Mouse (Mus musculus) spleen, postnatal 36 days (tissue): ENCODE results near the gene Fam89a.

Source experiments
- DNase-seq, 2 experiments: peaks; one replicate each; pipeline ENCODE4 v3.0.0; 2022; ENCODE audit warnings: low spot score in 2 of 2, mixed read lengths in 1 of 2

The Fam89a gene

DNA sequence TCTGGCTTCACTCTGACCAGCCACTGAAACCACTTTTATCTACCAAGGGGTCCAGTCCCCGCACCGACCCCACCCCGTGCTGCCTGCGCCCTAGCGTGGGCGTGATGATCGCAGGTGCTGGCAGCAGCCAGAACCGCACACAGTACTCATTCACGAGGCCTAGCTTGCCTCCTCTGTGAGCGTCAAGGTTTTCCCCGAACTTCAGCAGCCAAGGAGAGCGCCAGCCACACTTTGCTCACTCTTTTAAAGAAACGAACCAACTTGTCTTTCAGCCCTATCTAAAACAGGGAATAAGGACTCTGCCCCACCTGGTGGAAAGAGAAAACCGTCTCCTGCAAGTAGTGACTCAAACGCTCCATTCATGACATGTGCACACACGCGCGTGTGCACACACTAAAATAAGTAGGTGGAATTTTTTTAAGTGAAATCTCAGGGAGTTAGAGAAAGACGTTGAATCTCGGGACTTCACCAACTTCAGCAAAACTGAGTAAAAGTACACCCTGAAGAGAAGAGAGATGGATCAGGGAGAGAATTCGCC lies 762 bp upstream of the Fam89a start:
- no peak for DNase-seq

DNA sequence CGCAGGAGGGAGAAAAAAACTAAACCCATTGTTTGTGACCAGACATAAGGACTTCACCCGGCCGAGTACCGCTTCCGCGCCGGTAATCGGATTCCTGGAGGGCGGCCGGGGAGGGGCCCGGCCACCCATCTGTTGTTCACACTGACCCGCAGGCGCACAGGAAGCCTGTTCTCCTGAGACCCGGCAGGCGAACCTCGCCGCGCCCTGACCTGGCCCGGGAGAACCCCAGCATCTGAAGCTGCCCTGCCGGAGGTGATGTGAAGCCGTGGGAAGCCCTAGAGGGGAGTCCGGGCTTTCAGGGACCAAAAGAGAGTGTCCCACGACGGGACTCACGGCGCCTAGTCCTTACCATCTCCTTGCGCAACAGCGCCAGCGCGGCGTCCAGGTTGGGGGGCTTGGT lies 441 bp downstream of the Fam89a start:
- DNase-seq: no peak

DNA sequence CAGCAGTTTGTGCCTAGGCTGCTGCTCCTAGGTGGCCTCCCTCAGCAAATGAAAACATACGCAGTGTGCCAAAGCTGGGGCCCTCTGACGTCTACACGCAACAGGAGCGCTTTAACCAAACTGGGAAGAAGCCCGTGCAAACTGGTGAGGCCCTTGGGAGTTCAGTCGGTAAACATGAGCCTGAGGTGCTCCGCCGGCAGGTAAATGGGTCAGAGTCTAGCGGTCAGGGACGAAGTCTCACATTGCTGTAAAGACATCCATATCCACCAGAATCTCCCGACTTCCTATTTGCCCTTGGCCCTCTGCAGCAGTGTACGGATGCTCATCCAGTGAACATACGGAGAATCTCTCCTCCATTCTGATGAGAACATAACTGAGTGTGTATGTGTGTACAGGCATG lies 5.0 kb downstream of the Fam89a start:
- no peak for DNase-seq

DNA sequence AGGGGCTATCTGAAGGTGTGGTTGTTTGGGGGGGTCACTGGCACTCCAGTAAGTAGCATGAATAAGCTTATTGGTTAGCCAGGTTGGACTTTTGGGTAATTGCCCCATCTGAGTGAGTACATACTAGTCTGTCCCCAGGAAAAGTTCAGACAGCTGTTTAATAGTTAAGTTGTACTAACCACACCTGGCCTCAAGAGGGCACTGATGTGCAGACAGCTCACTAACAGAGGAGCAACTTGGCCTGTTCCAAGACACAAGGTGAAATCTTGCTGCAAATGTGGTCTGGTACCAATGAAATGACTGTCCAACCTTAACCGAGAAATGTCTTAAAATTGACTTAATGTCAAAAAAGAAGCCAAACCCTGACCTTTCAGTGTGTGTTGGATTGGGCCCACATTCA lies 12.4 kb downstream of the Fam89a start:
- no peak for DNase-seq

DNA sequence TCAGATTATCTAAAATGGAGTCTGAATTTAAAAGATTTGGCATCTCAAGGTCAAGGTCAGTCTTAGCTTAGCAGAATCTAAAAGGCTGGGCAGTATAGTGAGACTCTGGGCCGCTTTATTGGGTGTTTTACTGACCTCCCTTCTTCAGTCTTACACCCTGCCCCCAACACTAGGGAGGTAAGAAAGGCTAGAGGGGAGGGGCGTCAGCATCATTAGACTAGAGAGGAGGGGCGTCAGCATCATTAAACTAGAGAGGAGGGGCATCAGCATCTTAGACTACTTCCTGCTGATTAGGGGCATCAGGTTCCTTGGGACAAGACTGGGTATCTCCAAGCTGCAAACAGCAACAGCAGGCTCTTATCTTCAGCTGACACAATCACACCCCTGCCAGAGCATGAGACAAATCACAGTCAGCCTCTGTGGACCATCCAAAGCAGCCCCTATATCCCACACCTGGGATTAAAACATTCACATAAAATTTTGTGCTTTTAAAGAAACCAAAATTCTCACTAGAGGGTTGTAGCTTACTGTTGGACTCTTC lies 16.2 kb downstream of the Fam89a start:
- DNase-seq: no peak

DNA sequence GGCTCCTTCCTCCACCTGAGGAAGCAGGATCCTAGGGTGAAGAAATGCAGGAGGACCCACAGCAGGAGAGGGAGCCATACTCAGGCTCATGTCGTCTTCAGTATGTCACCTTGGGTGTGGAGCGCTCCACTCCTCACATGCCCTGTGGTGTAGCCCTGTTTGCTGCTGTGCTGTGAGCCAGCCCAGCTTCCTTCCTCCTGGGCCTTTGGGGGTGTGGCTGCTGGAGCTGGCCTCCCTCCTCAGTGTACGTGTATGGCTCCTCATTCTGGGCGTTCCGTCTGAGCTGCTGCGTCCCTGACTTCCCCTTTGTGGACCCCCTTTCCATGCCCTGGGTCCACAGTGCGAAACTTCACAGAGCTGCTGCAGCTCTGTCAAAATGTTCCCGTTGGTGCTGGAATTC lies 18.8 kb downstream of the Fam89a start:
- DNase-seq: no peak

DNA sequence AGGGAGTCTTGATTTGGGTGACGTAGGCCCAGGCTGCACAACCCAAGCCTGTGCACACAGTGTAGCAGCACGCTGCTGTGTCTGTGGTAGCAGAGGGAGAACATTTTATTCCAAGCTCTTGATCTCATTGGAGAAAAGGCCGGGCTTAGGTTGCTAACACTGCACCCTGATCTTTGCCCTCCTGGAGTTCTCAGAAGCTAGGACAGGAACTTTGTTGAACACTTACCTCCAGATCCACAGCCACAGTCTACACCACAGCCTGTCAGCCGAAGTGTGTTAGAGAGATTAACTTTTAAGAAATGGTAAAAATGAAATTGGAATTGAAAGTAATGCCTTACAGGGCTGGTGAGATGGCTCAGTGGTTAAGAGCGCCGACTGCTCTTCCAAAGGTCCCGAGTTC lies 27.3 kb downstream of the Fam89a start:
- no peak for DNase-seq

DNA sequence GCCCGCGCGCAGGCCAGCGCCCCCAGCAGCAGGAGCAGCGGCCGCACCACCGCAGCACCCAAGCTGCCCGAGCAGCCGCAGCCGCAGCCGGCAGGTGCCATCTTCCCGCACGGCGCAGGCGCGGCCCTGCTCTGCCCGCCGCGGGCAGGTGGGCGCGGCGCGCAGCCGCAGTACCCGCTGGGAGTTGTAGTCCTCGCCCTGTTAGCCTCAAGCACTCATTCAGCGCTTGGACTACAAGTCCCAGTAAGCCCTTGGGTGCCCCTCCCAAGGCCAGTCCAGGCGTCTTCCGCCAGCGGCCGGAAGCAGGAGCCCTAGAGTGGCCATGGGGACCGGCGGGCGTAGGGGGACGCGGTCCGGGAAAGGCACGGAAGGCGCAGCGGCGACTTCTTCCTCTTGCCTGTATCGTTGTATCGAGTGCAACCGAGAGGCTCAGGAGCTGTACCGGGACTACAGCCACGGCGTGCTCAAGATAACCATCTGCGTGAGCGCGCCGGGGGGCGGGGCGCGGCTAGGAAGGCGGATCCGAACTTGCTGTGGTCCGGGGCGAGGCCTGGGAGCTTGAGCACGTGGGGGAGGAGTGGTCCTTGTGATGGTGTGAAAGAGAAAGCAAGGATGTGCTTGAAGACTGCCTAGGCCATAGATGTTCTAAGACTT lies 29.6 kb downstream of the Fam89a start, which contains the start of the genes Ttc13 and Arv1:
TSS of gene Ttc13 (minus strand) at position 122 of the 654 bp plus-strand sequence.
TSS of gene Arv1 (plus strand) at position 278 of the 654 bp plus-strand sequence.
- peak; percentile 97 to 98 for DNase-seq

DNA sequence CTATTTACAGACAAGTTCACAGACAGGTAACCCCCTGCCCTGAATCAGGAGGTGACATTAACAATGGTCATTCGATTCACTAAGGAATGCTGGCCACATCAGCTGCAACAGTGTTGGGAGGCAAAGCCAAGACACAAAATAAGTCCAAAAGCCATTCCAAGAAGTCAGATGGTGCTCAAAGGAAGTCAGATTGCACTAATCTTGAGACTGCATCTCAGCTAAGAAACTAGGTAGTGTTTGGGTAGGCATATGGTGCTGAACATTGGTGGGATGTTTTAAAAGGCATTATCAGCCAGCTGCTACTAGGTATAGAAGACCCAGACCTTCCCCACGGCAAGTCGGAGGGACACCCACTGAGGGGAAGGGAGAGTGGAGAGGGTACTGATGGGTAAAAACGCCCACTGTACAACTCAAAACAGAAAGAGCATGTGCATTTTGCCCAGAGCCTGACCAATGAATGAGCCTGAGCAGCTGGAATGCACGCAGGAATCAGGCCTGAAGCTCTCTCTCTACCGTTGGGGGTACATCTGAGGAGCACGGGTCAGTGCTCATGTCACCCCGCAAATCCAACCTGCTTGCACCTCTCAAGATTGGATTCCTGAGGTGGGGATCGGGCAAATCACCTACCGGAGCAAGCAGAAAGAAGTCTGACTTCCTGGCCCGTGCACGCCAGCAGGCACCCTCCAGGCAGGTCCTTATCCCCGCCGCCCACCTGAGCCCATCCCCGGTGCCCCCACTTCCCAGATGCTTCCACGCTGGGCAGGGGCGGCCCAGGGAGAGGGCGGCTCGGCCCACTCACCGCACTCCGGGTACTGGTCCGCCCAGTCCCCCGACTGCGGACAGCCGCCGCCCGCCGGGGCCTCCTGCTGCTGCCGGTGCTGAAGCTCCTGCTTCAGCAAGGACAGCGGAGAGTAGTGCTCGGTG lies 30.4 kb downstream of the Fam89a start:
- no peak for DNase-seq

DNA sequence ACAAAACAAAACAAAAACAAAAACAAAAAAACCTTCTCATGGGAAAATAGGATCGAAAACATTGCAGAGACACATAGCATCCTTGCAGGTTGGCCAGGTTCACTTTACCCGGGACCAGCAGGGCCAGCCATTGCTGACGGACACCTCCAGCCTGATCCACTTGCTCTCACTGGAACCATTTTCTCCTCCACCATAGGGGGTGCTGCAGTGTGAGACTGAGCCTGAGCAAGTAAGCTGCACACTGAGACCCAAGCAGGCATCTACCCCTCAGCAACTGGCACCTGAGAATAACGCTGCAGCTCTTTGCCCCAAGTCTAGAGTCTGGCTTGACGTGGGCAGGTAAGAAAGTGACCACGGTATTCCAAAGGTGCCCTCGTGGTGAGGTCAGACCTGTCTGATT lies 31.5 kb downstream of the Fam89a start:
- no peak for DNase-seq

DNA sequence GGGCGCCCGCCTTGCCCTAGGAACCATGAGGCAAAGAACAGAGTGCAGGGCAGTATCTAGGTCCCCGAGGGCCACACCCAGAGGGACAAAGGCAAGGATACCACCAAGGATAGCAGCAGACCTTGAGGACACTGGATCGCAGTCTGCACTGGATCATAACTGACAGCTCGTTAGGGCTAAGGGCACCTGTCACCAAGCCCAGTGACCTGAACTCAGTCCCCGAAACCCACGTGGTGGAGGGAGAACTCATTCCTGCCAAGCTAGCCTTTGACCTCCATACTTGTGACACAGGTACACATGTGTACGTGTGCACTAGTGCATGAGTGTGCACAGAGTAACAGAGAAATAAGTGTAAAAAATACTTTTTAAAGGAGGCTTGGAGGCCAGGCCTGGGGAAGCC lies 35.9 kb downstream of the Fam89a start:
- DNase-seq: no peak

DNA sequence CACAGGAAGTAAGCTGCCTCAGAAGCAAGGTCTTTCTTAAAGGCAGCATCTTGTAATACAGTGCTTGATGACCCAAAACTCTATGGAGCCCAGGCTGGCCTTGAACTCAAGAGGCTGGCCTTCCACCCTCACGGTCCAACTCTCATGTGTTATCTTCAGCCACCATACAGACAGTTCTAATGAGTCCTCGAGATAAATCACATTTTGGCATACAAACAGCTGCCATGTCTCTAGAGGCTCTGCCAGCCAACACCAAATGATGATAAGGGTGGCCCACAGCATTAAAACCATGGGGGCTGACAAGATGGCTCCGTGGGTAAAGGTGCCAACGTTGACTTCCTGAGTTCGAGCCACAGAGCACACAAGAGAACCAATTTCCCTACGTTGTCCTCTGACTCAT lies 38.4 kb downstream of the Fam89a start:
- DNase-seq: no peak

DNA sequence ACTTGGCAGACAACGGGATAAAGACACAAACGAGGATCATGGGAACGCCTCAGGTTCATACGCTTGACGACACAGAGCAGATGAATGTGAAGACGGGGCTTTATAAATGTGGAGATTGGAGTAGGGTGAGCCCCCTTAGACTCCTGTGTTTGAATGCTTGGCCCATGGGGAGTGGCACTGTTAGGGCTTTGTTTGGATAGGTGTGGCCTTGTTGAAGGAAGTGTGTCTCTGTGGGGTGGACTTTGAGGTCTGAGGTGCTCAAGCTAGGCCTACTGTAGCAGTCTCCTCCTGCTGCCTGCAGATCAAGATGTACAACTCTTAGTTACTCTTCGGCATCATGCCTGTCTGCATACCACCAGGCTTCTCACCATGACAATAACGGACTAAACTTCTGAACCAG lies 45.8 kb downstream of the Fam89a start:
- DNase-seq: no peak

DNA sequence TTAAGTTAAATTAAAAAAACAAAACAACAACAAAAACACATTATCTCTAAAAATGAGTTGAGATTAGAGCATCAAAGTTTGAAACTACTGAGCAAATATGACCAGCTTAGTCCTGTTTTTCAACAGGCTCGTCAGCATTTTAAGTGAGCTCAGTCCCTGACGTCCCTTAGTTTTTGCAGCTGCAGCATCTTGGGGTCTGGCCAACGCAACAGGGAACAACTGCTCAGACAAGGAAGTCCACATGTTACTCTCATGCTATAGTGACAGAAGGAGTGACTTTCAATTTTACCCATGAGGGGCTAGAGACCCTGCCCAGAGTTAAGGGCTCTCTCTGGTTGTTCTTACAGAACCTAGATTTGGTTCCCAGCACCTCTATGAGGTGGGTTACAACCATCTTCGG lies 47.3 kb downstream of the Fam89a start:
- no peak for DNase-seq

DNA sequence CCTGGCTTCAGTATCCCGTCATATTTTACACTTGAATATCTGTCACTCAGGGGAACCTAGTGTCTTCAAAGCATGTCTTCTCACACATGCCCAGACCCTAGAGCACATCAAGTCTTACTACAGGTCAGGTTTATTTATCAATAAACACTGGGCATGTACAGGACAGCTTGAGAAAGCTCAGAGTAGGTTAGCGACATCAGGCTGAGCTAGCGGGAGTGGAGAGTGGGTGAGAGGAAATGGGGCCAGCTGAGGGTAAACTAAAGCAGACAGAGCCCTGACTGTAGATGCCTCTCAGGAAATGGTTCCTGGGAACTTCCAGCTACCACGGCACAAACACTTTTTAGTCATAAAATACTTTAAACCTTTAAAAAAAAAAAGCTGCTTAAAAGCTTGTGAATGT lies 48.1 kb downstream of the Fam89a start:
- no peak for DNase-seq

DNA sequence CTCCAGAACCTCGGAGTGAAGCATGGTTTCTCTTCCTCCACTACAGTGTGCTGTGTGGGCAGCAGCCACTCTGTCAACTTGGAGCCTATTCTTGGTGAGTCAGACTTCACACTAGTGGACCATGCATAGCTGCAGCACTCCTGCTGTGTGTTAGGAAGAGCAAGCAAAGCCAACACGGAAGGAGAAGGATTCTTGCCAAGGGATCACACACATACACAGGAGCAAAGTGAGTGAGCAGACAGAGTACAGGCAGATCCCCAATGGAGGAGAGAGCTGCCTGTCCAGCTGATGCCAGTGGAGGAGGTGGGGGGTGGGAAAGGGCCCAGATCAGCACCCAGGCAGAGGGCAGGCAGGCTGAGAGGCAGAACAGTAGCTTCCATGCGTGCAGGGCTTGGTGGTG lies 49.4 kb downstream of the Fam89a start:
- DNase-seq: no peak

DNA sequence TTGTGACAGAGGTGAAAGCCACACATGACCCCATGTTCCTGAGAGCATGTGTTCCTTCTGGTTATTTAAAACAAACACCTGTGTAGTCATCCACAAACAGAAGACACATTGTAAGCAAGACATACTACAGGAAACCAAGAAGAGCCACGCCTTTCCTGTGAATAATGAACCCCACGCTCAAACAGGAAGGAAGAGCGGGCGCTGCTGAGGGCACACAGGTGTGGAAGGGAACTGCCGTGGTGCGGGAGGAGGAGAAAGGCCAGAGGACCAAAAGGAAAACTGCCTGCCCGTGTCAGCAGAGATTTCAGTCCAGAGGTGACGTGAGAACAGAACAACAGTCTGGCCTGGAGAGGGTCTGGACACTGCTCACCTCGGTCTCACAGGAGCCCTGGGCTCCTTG lies 50.6 kb downstream of the Fam89a start:
- DNase-seq: peak; percentile 81 to 86

DNA sequence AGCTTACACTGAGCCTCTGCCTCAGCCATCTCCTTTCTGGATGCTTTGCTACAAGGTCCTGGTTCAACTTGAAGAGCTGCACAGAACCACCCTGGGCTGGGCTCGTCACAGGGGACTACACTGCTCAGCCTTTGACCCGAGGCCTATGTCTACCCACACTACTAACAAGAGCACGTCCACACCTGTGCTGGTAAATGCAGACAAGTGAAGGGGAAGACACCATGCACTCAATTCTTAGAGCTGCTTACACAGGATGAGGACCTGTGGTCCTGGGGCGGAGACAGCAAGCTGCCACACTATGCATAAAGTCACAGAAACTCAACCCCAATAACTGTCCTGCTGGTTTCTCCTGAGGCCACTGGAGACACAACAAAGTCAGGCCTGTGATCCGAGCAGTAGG lies 51.4 kb downstream of the Fam89a start:
- no peak for DNase-seq

DNA sequence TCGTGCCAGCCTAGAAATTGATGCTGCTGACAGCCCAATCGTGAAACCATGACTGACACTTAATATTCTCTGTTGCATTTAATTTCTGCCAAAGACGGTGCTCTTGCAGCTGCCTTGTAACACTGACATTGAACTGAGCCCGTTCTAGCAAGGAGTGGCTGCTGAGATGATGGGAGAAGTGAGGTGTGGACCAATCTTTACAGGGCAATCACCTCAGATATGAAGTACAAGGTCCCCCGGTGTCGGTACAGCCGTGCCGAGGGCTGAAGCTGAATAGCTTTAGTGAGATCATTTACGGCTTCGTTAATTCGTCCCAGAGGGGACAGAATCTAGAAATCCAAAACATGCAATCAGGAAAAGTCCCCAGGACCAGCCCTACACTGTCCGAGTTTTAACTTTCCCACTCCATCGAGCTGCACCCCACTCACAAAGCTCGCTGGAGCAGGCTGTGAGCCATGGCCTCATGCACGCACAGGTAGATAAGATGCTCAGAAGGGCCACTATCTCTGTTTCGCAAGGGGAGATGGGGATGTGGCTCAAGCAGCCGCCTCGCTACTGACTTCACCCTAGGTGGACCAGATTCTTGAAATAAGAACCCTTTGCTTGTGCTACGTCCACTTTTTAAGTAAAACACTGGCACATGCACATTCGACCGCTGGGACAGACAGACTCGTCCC lies 56.1 kb downstream of the Fam89a start:
- no peak for DNase-seq

DNA sequence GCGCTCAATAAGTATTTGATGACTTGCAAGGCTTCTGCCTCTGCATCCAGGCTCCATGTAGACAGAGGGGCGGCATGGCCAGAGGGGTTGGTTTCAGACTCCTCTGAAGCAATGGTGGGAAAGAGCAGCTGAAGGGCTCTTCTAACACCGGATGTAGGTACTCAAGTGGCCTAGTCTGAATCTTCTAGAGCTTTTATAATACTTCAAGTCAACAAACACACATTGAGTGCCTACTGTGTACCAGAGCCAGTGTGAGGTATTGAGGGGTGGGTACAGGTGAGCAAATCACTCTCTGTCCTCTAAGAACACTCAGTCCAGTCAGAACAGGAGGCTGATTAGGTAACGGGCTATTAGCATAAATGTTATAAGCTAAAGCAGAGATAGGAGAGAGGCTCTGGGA lies 59.9 kb downstream of the Fam89a start:
- DNase-seq: no peak
